ENCODE assay signal across 8 mouse cellular contexts in the genomic region with DNA sequence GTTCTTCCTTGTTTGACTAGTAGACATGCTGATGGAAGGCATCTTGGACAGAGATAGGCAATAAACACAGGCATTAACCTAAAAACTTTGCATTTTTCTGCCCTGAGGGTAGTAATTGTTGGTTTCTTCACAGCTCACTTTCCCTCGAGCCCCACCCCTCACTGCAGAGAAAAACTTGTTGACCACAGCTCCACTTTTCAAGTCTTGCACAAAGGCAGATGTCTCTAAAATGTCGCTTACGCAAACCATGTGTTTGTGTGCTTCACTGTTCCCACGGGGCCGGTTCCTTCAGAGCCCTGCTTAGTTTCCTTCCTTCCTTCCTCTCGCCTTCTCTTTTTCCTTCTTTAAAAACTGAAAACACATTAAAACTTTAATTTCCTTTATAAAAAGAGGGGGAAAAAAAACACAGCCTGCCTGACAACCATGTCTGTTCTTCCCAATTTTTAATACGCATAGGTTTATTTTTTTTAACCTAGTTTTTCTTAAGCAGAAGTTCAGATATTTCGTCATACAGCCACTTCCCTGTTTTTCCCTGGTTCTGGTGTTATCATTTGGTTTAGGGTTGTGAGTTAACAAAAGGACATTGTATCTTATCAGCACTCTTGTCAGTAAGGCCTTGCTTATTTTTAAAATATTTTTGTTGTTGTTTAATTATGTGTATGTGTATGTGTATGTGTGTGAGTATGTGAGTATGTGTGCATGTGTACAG.
DNase-seq lines count a peak whose midpoint lies in the region; ATAC-seq and TF ChIP-seq lines count a peak whose summit lies in the region.

No protein-coding gene starts in this region.

- H3K9me3 ChIP-seq in heart, embryonic 14.5 days (ENCODE audit: control insufficient read depth, low read length), result no peaks in the 10 kb centered on the region
- H3K9me3 ChIP-seq in forebrain, embryonic 11.5 days (ENCODE audit: control insufficient read depth, low read length), result no peaks in the 10 kb centered on the region

- peak; percentile 62 for ATAC-seq in common myeloid progenitor, adult 5-6 weeks (replicated peaks; ENCODE audit: low read depth, poor library complexity, severe bottlenecking)
- ATAC-seq in heart, embryonic 14.5 days (ENCODE audit: insufficient number of reproducible peaks, insufficient read depth, low FRiP score, low read depth), result no peak
- ATAC-seq in forebrain, embryonic 11.5 days (replicated peaks; ENCODE audit: low FRiP score), result no peak

- no peak overlapping the region; the same call in 1 of the 2 replicates for H3K9ac ChIP-seq in heart, embryonic 14.5 days (ENCODE audit: low read length)
- no peak overlapping the region for H3K9ac ChIP-seq in forebrain, embryonic 11.5 days (ENCODE audit: low read length)

- 52% methylated on average over 8 of the region's 8 CpGs for WGBS in heart, embryonic 14.5 days
- 6% methylated on average over 8 of the region's 8 CpGs for WGBS in lung, adult 2 months
- 73% methylated on average over 8 of the region's 8 CpGs for WGBS in forebrain, embryonic 11.5 days

- no peaks in the 10 kb centered on the region for H3K36me3 ChIP-seq in heart, embryonic 14.5 days (ENCODE audit: control insufficient read depth, insufficient read depth, low read length)
- H3K36me3 ChIP-seq in forebrain, embryonic 11.5 days (ENCODE audit: control insufficient read depth, insufficient read depth, low read length), result no peaks in the 10 kb centered on the region

- DNase-seq in layer of hippocampus, adult 11-12 months (ENCODE audit: low spot score), result peak; percentile 46
- DNase-seq in layer of hippocampus, postnatal 25 days (ENCODE audit: extremely low spot score in 1 of 2, low spot score in 1 of 2), result no peak
- no peak for DNase-seq in lung, adult 2 months
- peak; percentile 57 for DNase-seq in thymus, postnatal 0 days (ENCODE audit: low spot score)
- DNase-seq in forebrain, embryonic 11.5 days (ENCODE audit: low spot score), result no peak
- DNase-seq in ovary, adult 18-20 months (ENCODE audit: low spot score), result no peak

- peaks cover 14 to 63% of the 10 kb centered on the region in 2 experiments for H3K4me1 ChIP-seq in heart, embryonic 14.5 days (ENCODE audit: control insufficient read depth in 2 of 2, insufficient read depth in 2 of 2, low read length in 2 of 2)
- peaks cover 33% of the 10 kb centered on the region for H3K4me1 ChIP-seq in lung, adult 2 months (ENCODE audit: control insufficient read depth, insufficient read depth, low read length)
- H3K4me1 ChIP-seq in forebrain, embryonic 11.5 days (replicated peaks; ENCODE audit: control insufficient read depth, insufficient read depth, low read length), result no peaks in the 10 kb centered on the region

- H3K27me3 ChIP-seq in heart, embryonic 14.5 days (ENCODE audit: control insufficient read depth, insufficient read depth, low read length), result no peaks in the 10 kb centered on the region
- H3K27me3 ChIP-seq in forebrain, embryonic 11.5 days (ENCODE audit: control insufficient read depth, insufficient read depth, low read length), result no peaks in the 10 kb centered on the region

- peak overlapping the region; percentile 37 to 41; a peak in 3 of 4 replicates for H3K27ac ChIP-seq in heart, embryonic 14.5 days (replicated peaks in 1 of 2; ENCODE audit: control insufficient read depth in 1 of 2, insufficient read depth in 1 of 2, low read depth in 2 of 2, low read length in 2 of 2)
- H3K27ac ChIP-seq in forebrain, embryonic 11.5 days (ENCODE audit: low read depth, low read length), result no peak overlapping the region

- TF ChIP-seq POLR2A in lung, adult 2 months (IDR thresholded peaks at IDR 0.05; ENCODE audit: borderline replicate concordance, extremely low read depth, low read depth, low read length), result 0 out of 2 replicates have a peak, but pooled peaks have one; percentile 11

- no peak overlapping the region for H3K4me3 ChIP-seq in heart, embryonic 14.5 days (ENCODE audit: control insufficient read depth in 1 of 2, insufficient read depth in 1 of 2, low read depth in 1 of 2, low read length in 2 of 2)
- H3K4me3 ChIP-seq in lung, adult 2 months (replicated peaks; ENCODE audit: extremely low read depth, low read depth, low read length), result no peak overlapping the region
- no peak overlapping the region for H3K4me3 ChIP-seq in forebrain, embryonic 11.5 days (ENCODE audit: low read depth, low read length)

- TF ChIP-seq CTCF in lung, adult 2 months (IDR thresholded peaks at IDR 0.05; ENCODE audit: insufficient read depth, low read length), result no peak

- H3K4me2 ChIP-seq in heart, embryonic 14.5 days (ENCODE audit: low read length), result 0 out of 2 replicates have a peak overlapping the region, but pooled peaks have one; percentile 13
- H3K4me2 ChIP-seq in forebrain, embryonic 11.5 days (ENCODE audit: low read depth, low read length, severe bottlenecking), result no peak overlapping the region

Comparison
In these comparisons a context has a peak if more than half of its experiments do, and no peak if none do; other contexts are left out.
1. DNase-seq: peak in layer of hippocampus, adult 11-12 months (single experiment) and thymus, postnatal 0 days (single experiment); none in layer of hippocampus, postnatal 25 days (0 of 2), lung, adult 2 months (single experiment), forebrain, embryonic 11.5 days (single experiment) and ovary, adult 18-20 months (single experiment).